Mouse (Mus musculus) testis, adult 2 months (tissue): ENCODE results near the gene Tmem243.

Experiments used
- CTCF ChIP-seq: fragments of 200-500 bp; IDR thresholded peaks from 2 replicates; pipeline ENCODE4 v1.5.1; 2012; ENCODE audit warnings: low read depth, mild to moderate bottlenecking, inconsistent platforms, low read length, moderate library complexity; ENCODE audit not compliant: control insufficient read depth, insufficient read depth, insufficient replicate concordance
- POLR2A ChIP-seq: fragments of 200-500 bp; IDR thresholded peaks from 2 replicates; pipeline ENCODE4 v1.6.1; 2012; ENCODE audit warnings: low read depth, mild to moderate bottlenecking, inconsistent platforms, low read length, moderate library complexity; ENCODE audit not compliant: control insufficient read depth

GRCm38 (mm10) chr5:9160831-9161455, 60.5 kb downstream of the Tmem243 start:
- TF ChIP-seq CTCF (no peak), POLR2A (no peak; the same call in none of the 2 replicates)
